Mouse (Mus musculus) kidney, adult 9 months (tissue): Measurements from ENCODE around the gene Gpr137.
A peak's percentile ranks its signal among the peaks of the same experiment; 100 is the strongest.

ENCODE experiments used
- DNase-seq: peaks from one replicate; pipeline ENCODE4 v3.0.0; 2022

Gpr137 gene

GRCm38 (mm10) chr19:6942249-6942691, at the start of gene Gpr137:
Gpr137 (minus strand) TSS chr19:6942480.
- peak; percentile 98 for DNase-seq

- peak; percentile 12 for DNase-seq
Observed at GRCm38 (mm10) chr19:6991166-6991565, 48.9 kb upstream of the Gpr137 start.

DNA sequence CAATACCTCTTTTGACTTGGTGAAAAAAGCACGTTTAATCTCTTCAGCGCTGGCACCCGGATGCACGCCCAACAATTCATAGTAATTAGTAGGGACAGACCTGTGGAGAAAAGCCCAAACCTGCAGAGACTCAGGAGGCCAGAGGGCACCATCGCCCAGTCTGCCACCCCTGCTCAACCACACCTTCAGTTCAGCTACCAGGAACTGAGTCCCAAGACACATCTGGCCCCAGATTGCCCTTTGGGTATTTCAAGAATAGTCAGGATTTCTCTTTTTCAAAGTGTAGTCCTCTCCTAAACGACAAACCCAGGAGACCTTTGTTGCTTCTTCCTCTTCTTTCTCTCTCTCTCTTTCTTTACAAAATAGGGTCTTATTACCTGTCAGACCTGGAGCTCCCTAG, 48.4 kb upstream of the Gpr137 start:
- peak; percentile 7 for DNase-seq

DNA sequence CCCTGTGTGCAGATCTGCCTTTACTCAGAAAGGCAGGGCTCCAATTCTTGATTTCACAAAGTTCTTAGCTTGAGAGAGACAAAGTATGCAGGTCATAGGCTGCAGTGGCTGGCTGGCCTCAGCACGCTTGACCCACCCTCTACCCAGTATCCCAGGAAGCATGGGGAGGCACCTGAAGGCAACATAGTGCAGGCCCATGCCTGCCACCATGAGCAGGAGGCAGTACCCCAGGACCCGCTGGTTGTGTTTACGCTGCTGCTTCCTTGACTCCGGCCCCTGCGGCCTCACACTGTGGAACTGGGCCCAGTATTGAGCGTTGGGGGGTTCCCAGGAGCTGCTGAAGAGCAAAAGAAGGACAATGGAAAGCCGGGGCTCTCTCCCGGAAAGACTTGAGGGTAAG, 47.0 kb upstream of the Gpr137 start:
- DNase-seq, result peak; percentile 23

GRCm38 (mm10) chr19:6987904-6988285, 45.6 kb upstream of the Gpr137 start:
- DNase-seq, result no peak

GRCm38 (mm10) chr19:6987061-6987903, 45.0 kb upstream of the Gpr137 start, which contains the start of gene Vegfb:
Vegfb (minus strand) TSS chr19:6987651.
- DNase-seq, result peak; percentile 69

- DNase-seq, result peak; percentile 25
Observed at GRCm38 (mm10) chr19:6985951-6986708, 43.9 kb upstream of the Gpr137 start.

- DNase-seq, result no peak
Observed at GRCm38 (mm10) chr19:6985300-6985699, 43.0 kb upstream of the Gpr137 start.

DNA sequence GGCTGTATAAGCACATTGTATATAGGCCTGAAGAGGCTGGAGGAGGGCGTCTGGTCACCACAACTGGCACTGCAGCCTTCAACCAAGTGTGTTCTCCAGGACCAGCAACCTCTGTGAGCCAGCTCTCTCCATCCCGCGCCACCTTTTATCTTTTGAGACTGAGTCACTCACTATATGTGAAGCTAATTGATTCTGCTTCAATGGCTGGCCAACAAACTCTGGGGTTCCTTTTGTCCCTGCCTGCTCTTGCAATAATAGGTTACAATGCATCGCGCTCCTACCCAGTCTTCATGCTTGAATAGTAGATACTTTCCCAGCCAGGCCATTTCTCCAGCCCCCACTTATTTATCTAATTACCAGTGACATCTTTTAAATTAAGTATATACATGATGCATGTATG, 41.3 kb upstream of the Gpr137 start:
- DNase-seq, result no peak

- no peak for DNase-seq
Observed at GRCm38 (mm10) chr19:6981465-6981864, 39.2 kb upstream of the Gpr137 start.

DNA sequence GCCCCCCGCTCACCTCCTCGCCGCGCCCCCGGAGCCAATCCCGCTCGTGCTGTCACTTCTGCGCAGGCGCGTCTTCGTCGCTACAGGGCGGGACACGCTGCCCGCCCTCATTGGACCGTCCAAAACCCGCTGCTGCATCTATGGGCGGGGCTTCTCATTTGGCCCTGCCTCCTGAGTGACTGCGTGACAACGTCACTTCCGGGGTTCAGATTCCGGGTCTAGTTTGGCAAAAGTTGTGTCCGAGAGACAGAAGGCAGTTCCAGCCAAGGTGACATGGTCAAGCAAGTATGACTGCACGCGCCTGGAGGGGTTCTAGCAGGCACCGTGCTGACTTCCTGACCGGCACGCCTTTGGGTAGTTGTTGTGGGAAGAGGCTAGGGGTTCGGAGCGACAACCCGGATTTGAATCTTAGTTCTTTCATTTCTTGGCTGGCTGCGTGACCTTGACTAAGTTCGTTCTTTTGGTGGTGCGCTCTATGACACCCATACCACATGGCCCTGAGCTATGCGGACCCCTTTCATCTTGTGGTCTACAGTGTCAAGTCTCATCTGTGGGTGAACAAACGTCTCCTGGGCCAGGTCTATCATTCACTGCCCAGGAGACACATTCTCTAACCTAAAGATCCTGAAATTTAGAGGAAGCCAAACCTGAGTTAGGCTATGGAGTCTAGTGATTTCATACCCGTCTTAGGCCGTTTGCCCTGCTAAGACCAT, 38.3 kb upstream of the Gpr137 start, which contains the start of gene Fkbp2:
Gene Fkbp2 (minus strand): TSS at position 121 of the 713 bp plus-strand sequence.
- DNase-seq, result peak; percentile 99

GRCm38 (mm10) chr19:6979486-6980380, 37.5 kb upstream of the Gpr137 start:
- peak; percentile 100 for DNase-seq

GRCm38 (mm10) chr19:6979001-6979479, 36.8 kb upstream of the Gpr137 start:
- peak; percentile 68 for DNase-seq

DNA sequence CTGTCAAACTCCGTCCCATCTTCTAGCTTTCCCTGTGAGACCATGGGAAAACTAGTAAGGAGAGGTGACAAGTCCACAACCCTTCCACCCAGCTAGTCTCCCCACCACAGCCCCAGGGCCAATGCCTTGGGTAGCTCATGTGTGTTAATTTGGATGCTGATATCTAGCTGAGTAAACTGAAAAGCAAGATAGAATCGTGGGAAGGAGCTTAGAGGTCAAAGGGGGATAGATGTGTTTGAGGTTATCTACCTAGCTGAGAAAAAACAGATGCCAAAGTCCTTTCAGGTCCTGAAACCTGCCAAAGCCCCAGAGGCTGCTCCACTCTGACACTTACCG, 36.3 kb upstream of the Gpr137 start:
- no peak for DNase-seq

- no peak for DNase-seq
Observed at GRCm38 (mm10) chr19:6977759-6978638, 35.7 kb upstream of the Gpr137 start.

DNA sequence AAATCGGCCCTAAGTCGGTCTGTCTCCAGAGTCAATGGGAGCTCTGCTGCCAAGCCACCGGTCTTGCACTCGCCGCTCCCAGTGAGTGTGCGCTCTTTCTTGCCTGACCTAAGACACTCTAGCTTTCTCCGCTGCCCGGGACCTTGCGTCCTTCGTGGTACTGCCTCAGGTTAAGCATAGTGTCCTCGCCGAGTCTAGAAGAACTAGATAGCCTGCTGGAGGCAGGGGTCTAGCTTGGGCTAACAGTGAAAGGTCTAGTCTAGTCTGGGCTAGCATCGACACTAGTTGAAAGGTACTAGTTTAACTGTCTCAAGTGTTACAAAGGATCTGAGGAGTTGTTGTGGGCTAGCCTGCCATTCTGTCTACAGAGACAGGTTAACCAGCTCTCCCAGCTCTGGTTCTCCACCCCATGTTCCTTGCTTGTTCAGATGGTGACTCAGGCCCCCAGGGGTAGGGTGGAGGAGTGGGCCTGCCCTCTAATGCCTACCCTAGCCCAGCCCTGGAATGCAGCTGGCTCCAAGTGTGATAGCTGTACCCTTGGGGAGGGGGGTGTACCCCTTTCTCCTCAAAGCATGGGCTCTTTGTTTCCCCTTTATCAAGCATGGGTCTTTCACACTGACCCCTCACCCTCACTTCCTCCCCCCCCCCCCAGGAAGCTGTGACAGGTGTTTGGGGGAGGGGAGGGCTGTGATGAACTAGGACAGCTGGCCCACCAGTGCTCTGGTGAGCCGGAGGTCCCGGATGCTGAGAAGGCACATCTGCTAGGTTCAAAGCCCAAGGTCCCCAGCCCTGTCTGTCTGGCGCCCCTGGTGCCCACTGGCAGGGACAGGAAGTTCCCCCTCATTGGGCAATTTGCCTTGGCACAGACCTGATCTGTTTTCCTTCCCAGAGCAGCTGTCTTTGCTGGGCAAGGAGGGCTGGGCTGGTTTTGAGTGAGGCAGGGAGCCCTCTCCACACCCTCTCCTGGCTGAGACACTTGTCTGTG, 33.5 kb upstream of the Gpr137 start, which contains the start of gene Plcb3:
Gene Plcb3 (minus strand): TSS at position 934 of the 985 bp plus-strand sequence.
- DNase-seq, result peak; percentile 71

- DNase-seq, result peak; percentile 73
Observed at GRCm38 (mm10) chr19:6974211-6975205, 32.2 kb upstream of the Gpr137 start, which contains the start of gene Ppp1r14b. Ppp1r14b (plus strand) TSS chr19:6974968.

- DNase-seq, result no peak
Observed at GRCm38 (mm10) chr19:6973581-6974190, 31.4 kb upstream of the Gpr137 start.
